Mouse (Mus musculus): ENCODE measurements around the gene Itgb8.

- TF ChIP-seq CTCF (IDR thresholded peaks at IDR 0.05; ENCODE audit: low read depth, low read length) (no peak), POLR2A (IDR thresholded peaks at IDR 0.05; ENCODE audit: borderline replicate concordance, low read depth, low read length) (no peak)
Observed at GRCm38 (mm10) chr12:119270036-119270435, 31.4 kb upstream of the Itgb8 start.

Measured in bone marrow macrophage, adult 2 months (primary cell).